In the genomic region with DNA sequence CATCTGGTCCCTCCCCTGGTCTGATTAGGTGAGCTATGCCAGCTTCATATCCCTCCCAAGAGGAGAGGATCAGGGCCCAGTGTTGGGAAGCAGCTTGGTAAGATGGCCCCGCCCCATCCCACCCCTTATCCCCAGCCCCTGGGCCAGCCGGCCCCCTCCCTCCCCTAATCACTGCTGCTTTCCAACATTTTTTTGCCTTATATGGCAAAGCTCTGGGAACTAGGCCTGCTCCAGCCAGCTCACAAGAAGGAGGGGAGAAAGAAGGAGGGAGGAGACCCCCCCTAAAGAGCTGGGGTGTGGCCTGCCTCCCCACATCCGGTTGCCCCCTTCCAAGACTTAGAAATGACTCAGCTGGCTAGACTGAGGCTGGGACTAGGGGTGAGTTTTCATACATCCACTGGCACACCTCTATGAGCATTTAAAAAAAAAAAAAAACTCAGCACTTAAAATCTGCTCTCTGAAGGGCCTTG, we compare ENCODE assay signal across 8 mouse cellular contexts. TPM values are rescaled to one million over a fixed set of nuclear protein-coding genes. Genes with fewer than 3 reads are reported as not detected.
DNase-seq lines count a peak whose midpoint lies in the region; ATAC-seq and TF ChIP-seq lines count a peak whose summit lies in the region.

No protein-coding gene starts in this region.

- peaks cover 11% of the 10 kb centered on the region for H3K4me1 ChIP-seq in embryonic facial prominence, embryonic 13.5 days
- H3K4me1 ChIP-seq in heart, embryonic 15.5 days (replicated peaks) = peaks cover 19% of the 10 kb centered on the region
- H3K4me1 ChIP-seq in stomach, postnatal 0 days (replicated peaks; ENCODE audit: control insufficient read depth, insufficient read depth) = no peaks in the 10 kb centered on the region

- peaks cover 51% of the 10 kb centered on the region for H3K36me3 ChIP-seq in C2C12 (ENCODE audit: control insufficient read depth, insufficient read depth)
- H3K36me3 ChIP-seq in embryonic facial prominence, embryonic 13.5 days = peaks cover 35% of the 10 kb centered on the region
- peaks cover 33% of the 10 kb centered on the region for H3K36me3 ChIP-seq in heart, embryonic 15.5 days
- H3K36me3 ChIP-seq in macrophage (ENCODE audit: inconsistent target) = 0 out of 2 replicates have a peak, but pooled peaks cover 19% of the 10 kb centered on the region
- H3K36me3 ChIP-seq in stomach, postnatal 0 days (ENCODE audit: control insufficient read depth, insufficient read depth, low read length) = peaks cover 8% of the 10 kb centered on the region; the same call in 1 of the 2 replicates

- 26% methylated on average over 2 of the region's 3 CpGs for WGBS in embryonic facial prominence, embryonic 13.5 days
- WGBS in heart, embryonic 15.5 days = 9% methylated on average over 3 of the region's 3 CpGs
- WGBS in macrophage (ENCODE audit: missing documents) = 13% methylated on average over 3 of the region's 3 CpGs
- WGBS in stomach, postnatal 0 days = 20% methylated on average over 2 of the region's 3 CpGs

- peak; percentile 59; the same call in 1 of the 2 replicates for ATAC-seq in embryonic facial prominence, embryonic 13.5 days (ENCODE audit: insufficient number of reproducible peaks, insufficient read depth, low FRiP score, low TSS enrichment, low read depth)
- peak; percentile 70 for ATAC-seq in heart, embryonic 15.5 days (replicated peaks; ENCODE audit: insufficient number of reproducible peaks, insufficient read depth, low FRiP score, low read depth)
- ATAC-seq in stomach, postnatal 0 days (ENCODE audit: low FRiP score, low TSS enrichment) = peak; percentile 38; the same call in 1 of the 2 replicates
- ATAC-seq in cerebellum, adult (ENCODE audit: insufficient number of reproducible peaks, low FRiP score, low TSS enrichment) = no peak

- peak overlapping the region; percentile 65 for H3K4me2 ChIP-seq in embryonic facial prominence, embryonic 13.5 days
- peak overlapping the region; percentile 70 for H3K4me2 ChIP-seq in heart, embryonic 15.5 days
- H3K4me2 ChIP-seq in stomach, postnatal 0 days (replicated peaks; ENCODE audit: low read depth) = peak overlapping the region; percentile 50

- peak; percentile 65 for DNase-seq in MEL-GATA-1-ER (ENCODE audit: extremely low read depth, low read depth)
- DNase-seq in kidney, postnatal 10 days = peak; percentile 74
- DNase-seq in stomach, postnatal 0 days (ENCODE audit: low spot score) = peak; percentile 45

- H3K79me3 ChIP-seq in C2C12 (ENCODE audit: low read depth) = peaks cover 67% of the 10 kb centered on the region

- H3K27ac ChIP-seq in embryonic facial prominence, embryonic 13.5 days = peak overlapping the region; percentile 93
- peak overlapping the region; percentile 91 for H3K27ac ChIP-seq in heart, embryonic 15.5 days
- H3K27ac ChIP-seq in macrophage = peak overlapping the region; percentile 88
- peak overlapping the region; percentile 86 for H3K27ac ChIP-seq in stomach, postnatal 0 days (replicated peaks)

- TF ChIP-seq EP300 in stomach, postnatal 0 days (optimal IDR thresholded peaks at IDR 0.05) = no peak

- H3K79me2 ChIP-seq in C2C12 (ENCODE audit: control insufficient read depth, insufficient read depth) (peaks cover 91% of the 10 kb centered on the region), macrophage (ENCODE audit: inconsistent target) (peaks cover 43% of the 10 kb centered on the region)

- peak overlapping the region; percentile 58 for H3K4me3 ChIP-seq in C2C12 (ENCODE audit: insufficient read depth, poor library complexity, severe bottlenecking)
- peak overlapping the region; percentile 59 for H3K4me3 ChIP-seq in embryonic facial prominence, embryonic 13.5 days
- H3K4me3 ChIP-seq in heart, embryonic 15.5 days = peak overlapping the region; percentile 64
- peak overlapping the region; percentile 59 for H3K4me3 ChIP-seq in macrophage (ENCODE audit: inconsistent target)
- peak overlapping the region; percentile 45 for H3K4me3 ChIP-seq in stomach, postnatal 0 days (ENCODE audit: low read depth, low read length)

- H3K9me3 ChIP-seq in embryonic facial prominence, embryonic 13.5 days = no peaks in the 10 kb centered on the region
- H3K9me3 ChIP-seq in heart, embryonic 15.5 days (replicated peaks) = no peaks in the 10 kb centered on the region
- no peaks in the 10 kb centered on the region for H3K9me3 ChIP-seq in stomach, postnatal 0 days (ENCODE audit: control insufficient read depth, low read length)

- no peak for TF ChIP-seq CTCF in C2C12 (IDR thresholded peaks at IDR 0.05; ENCODE audit: control insufficient read depth, insufficient read depth, insufficient read length)
- TF ChIP-seq CTCF in stomach, postnatal 0 days (IDR thresholded peaks at IDR 0.05; ENCODE audit: low read depth) = no peak

- peak overlapping the region; percentile 66 for H3ac ChIP-seq in C2C12 (ENCODE audit: control insufficient read depth, insufficient read length, low read depth)

- no peaks in the 10 kb centered on the region for H3K27me3 ChIP-seq in C2C12 (ENCODE audit: control insufficient read depth, insufficient read depth, insufficient read length)
- no peaks in the 10 kb centered on the region for H3K27me3 ChIP-seq in embryonic facial prominence, embryonic 13.5 days
- no peaks in the 10 kb centered on the region for H3K27me3 ChIP-seq in heart, embryonic 15.5 days
- H3K27me3 ChIP-seq in stomach, postnatal 0 days (ENCODE audit: control insufficient read depth, insufficient read depth, low read length) = no peaks in the 10 kb centered on the region

- H3K9ac ChIP-seq in embryonic facial prominence, embryonic 13.5 days = peak overlapping the region; percentile 83
- H3K9ac ChIP-seq in heart, embryonic 15.5 days = peak overlapping the region; percentile 69
- peak overlapping the region; percentile 67 for H3K9ac ChIP-seq in stomach, postnatal 0 days (ENCODE audit: low read length)

TF ChIP-seq in C2C12, 6 proteins besides CTCF, POLR2A, EP300 and RAD21:
- TF ChIP-seq USF1 (IDR thresholded peaks at IDR 0.05; ENCODE audit: low read depth) = no peak
- no peak for TF ChIP-seq MYOG (IDR thresholded peaks at IDR 0.05; ENCODE audit: control insufficient read depth, extremely low read depth, insufficient read length)
- no peak for TF ChIP-seq MAX (IDR thresholded peaks at IDR 0.05)

RNA-seq across cellular contexts. Expression of a gene that starts 5.0 kb away (rescaled TPM):
- polyA plus RNA-seq in C2C12 (2012; fragmentation: generic; extraction: Trizol) (1,024 TPM), macrophage (2018) (167 to 435 TPM (median 388 TPM) in 3 replicates)
- 289 and 307 TPM in 2 replicates for polyA plus RNA-seq in embryonic facial prominence, embryonic 13.5 days (2015; fragmentation: Nextera tagmentation; extraction: Ambion mirVana)
- 124 and 188 TPM in 2 replicates for polyA plus RNA-seq in heart, embryonic 15.5 days (2015; fragmentation: Nextera tagmentation; extraction: Ambion mirVana)
- 1,000 to 10,000 TPM in 11 of 26 experiments, 100 to 1,000 TPM in 15; 366 to 2,144 (median 988) TPM for total RNA-seq in macrophage (2018; cell fraction: chromatin; rRNA removed)
- 100 to 1,000 TPM; 108 to 279 (median 202) TPM for total RNA-seq in macrophage (2018; cell fraction: cytosol; rRNA removed)
- total RNA-seq in macrophage (2018; cell fraction: nucleus; rRNA removed) = 100 to 1,000 TPM; 241 to 770 (median 447) TPM
- polyA plus RNA-seq in stomach, postnatal 0 days (2015; fragmentation: Nextera tagmentation; extraction: Ambion mirVana) = 256 and 289 TPM in 2 replicates

RNA-seq across cellular contexts. Expression of a gene that starts 9.8 kb away (rescaled TPM):
- polyA plus RNA-seq in C2C12 (2012; fragmentation: generic; extraction: Trizol) = 172 TPM
- polyA plus RNA-seq in embryonic facial prominence, embryonic 13.5 days (2015; fragmentation: Nextera tagmentation; extraction: Ambion mirVana) = 28.9 and 31.6 TPM in 2 replicates
- 14.5 and 14.9 TPM in 2 replicates for polyA plus RNA-seq in heart, embryonic 15.5 days (2015; fragmentation: Nextera tagmentation; extraction: Ambion mirVana)
- total RNA-seq in macrophage (2018; cell fraction: chromatin; rRNA removed) = 10 to 100 TPM in 25 of 26 experiments, 1 to 10 TPM in 1; 9.1 to 69.1 (median 18.4) TPM
- 10 to 100 TPM; 30.4 to 48.0 (median 40.3) TPM for total RNA-seq in macrophage (2018; cell fraction: cytosol; rRNA removed)
- 10 to 100 TPM; 13.8 to 54.6 (median 22.3) TPM for total RNA-seq in macrophage (2018; cell fraction: nucleus; rRNA removed)
- 35.7 to 94.2 TPM (median 47.2 TPM) in 3 replicates for polyA plus RNA-seq in macrophage (2018)
- 20.9 TPM in 2 replicates for polyA plus RNA-seq in stomach, postnatal 0 days (2015; fragmentation: Nextera tagmentation; extraction: Ambion mirVana)

RNA-seq across cellular contexts. Expression of a gene that starts 26.0 kb away (rescaled TPM):
- polyA plus RNA-seq in C2C12 (2012; fragmentation: generic; extraction: Trizol) (3,196 TPM), macrophage (2018) (1,104 to 3,117 TPM (median 2,186 TPM) in 3 replicates)
- polyA plus RNA-seq in embryonic facial prominence, embryonic 13.5 days (2015; fragmentation: Nextera tagmentation; extraction: Ambion mirVana) = 776 and 892 TPM in 2 replicates
- polyA plus RNA-seq in heart, embryonic 15.5 days (2015; fragmentation: Nextera tagmentation; extraction: Ambion mirVana) = 413 and 447 TPM in 2 replicates
- total RNA-seq in macrophage (2018; cell fraction: chromatin; rRNA removed) = 100 to 1,000 TPM; 240 to 849 (median 429) TPM
- total RNA-seq in macrophage (2018; cell fraction: cytosol; rRNA removed) = 1,000 to 10,000 TPM in 25 of 26 experiments, 100 to 1,000 TPM in 1; 953 to 2,648 (median 1,502) TPM
- total RNA-seq in macrophage (2018; cell fraction: nucleus; rRNA removed) = 100 to 1,000 TPM; 320 to 785 (median 447) TPM
- polyA plus RNA-seq in stomach, postnatal 0 days (2015; fragmentation: Nextera tagmentation; extraction: Ambion mirVana) = 762 and 787 TPM in 2 replicates

RNA-seq across cellular contexts. Expression of a gene that starts 37.1 kb away (rescaled TPM):
- 18.1 TPM for polyA plus RNA-seq in C2C12 (2012; fragmentation: generic; extraction: Trizol)
- polyA plus RNA-seq in embryonic facial prominence, embryonic 13.5 days (2015; fragmentation: Nextera tagmentation; extraction: Ambion mirVana) = 92.8 and 94.8 TPM in 2 replicates
- 70.3 and 76.6 TPM in 2 replicates for polyA plus RNA-seq in heart, embryonic 15.5 days (2015; fragmentation: Nextera tagmentation; extraction: Ambion mirVana)
- 100 to 1,000 TPM; 104 to 317 (median 236) TPM for total RNA-seq in macrophage (2018; cell fraction: chromatin; rRNA removed)
- 10 to 100 TPM; 25.9 to 47.8 (median 34.0) TPM for total RNA-seq in macrophage (2018; cell fraction: cytosol; rRNA removed)
- 100 to 1,000 TPM in 17 of 26 experiments, 10 to 100 TPM in 9; 72.1 to 202 (median 116) TPM for total RNA-seq in macrophage (2018; cell fraction: nucleus; rRNA removed)
- polyA plus RNA-seq in macrophage (2018) = 20.9 to 53.4 TPM (median 35.7 TPM) in 3 replicates
- polyA plus RNA-seq in stomach, postnatal 0 days (2015; fragmentation: Nextera tagmentation; extraction: Ambion mirVana) = 59.5 and 71.1 TPM in 2 replicates

RNA-seq across cellular contexts. Expression of a gene that starts 37.5 kb away (rescaled TPM):
- polyA plus RNA-seq in C2C12 (2012; fragmentation: generic; extraction: Trizol) (13.9 TPM), macrophage (2018) (142 to 185 TPM (median 160 TPM) in 3 replicates)
- 11.3 and 14.9 TPM in 2 replicates for polyA plus RNA-seq in embryonic facial prominence, embryonic 13.5 days (2015; fragmentation: Nextera tagmentation; extraction: Ambion mirVana)
- polyA plus RNA-seq in heart, embryonic 15.5 days (2015; fragmentation: Nextera tagmentation; extraction: Ambion mirVana) = 14.3 and 17.2 TPM in 2 replicates
- 100 to 1,000 TPM in 22 of 26 experiments, 10 to 100 TPM in 4; 60.1 to 434 (median 170) TPM for total RNA-seq in macrophage (2018; cell fraction: chromatin; rRNA removed)
- total RNA-seq in macrophage (2018; cell fraction: cytosol; rRNA removed) = 100 to 1,000 TPM in 14 of 26 experiments, 10 to 100 TPM in 12; 66.9 to 209 (median 135) TPM
- total RNA-seq in macrophage (2018; cell fraction: nucleus; rRNA removed) = 100 to 1,000 TPM in 25 of 26 experiments, 10 to 100 TPM in 1; 63.1 to 361 (median 189) TPM
- polyA plus RNA-seq in stomach, postnatal 0 days (2015; fragmentation: Nextera tagmentation; extraction: Ambion mirVana) = 15.6 and 15.8 TPM in 2 replicates
